In the genomic region with DNA sequence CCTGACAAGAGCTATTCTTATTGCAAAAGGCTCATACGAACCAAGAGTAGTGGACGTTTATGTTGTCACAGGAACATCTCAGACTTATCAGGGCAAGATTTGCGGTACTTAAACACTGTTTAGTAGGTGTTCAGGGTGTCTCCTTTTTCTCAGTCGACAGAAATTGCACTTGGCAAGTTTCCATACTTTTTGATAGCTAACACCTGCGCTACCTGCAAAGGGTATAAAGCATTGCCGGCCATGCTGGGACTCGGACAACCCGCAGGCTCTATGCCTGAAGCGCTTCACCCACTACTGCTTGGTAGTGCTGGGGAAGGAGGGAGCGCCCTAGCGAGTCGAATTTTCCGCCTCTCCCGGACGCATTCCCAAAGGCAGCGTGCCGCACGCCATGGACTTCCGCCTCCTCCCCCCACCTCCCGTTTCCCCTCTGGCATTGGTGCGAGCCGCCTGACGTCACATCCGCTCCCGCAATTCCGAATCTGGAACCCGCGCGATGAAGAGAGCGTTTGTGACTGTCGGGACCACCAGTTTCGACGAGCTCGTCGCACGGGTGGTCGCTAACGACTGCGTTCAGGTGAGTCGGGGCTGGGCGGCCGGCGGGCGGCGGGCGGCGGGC, we compare ENCODE assay signal across 8 mouse cellular contexts. TPM values are rescaled to one million over a fixed set of nuclear protein-coding genes. Genes with fewer than 3 reads are reported as not detected.
A peak's percentile ranks its signal among the peaks of the same experiment; 100 is the strongest.
DNase-seq lines count a peak whose midpoint lies in the region; ATAC-seq and TF ChIP-seq lines count a peak whose summit lies in the region.

Gene Alg13, plus strand, starts transcription at position 257 of the 616 bp plus-strand sequence.

- ATAC-seq in activated CD4-positive, CD25-positive, alpha-beta regulatory T cell, adult 4 months, result peak; percentile 77
- ATAC-seq in common myeloid progenitor, adult 5-6 weeks (replicated peaks; ENCODE audit: low read depth, poor library complexity, severe bottlenecking), result peak; percentile 86
- ATAC-seq in hindbrain, postnatal 0 days, result peak; percentile 95

- WGBS in hindbrain, postnatal 0 days, result 32% methylated on average over 35 of the region's 47 CpGs
- 11% methylated on average over 41 of the region's 47 CpGs for WGBS in macrophage (ENCODE audit: missing documents)

- H3K9me3 ChIP-seq in hindbrain, postnatal 0 days (ENCODE audit: low read length), result no peaks in the 10 kb centered on the region

- H3K36me3 ChIP-seq in hindbrain, postnatal 0 days (ENCODE audit: insufficient read depth, low read length), result no peaks in the 10 kb centered on the region
- H3K36me3 ChIP-seq in macrophage (ENCODE audit: inconsistent target), result no peaks in the 10 kb centered on the region

- TF ChIP-seq CTCF in gastrocnemius, adult 2 months (IDR thresholded peaks at IDR 0.05), result no peak
- TF ChIP-seq CTCF in hindbrain, postnatal 0 days (IDR thresholded peaks at IDR 0.05; ENCODE audit: low read depth), result no peak
- no peak for TF ChIP-seq CTCF in left cerebral cortex, adult 2 months (IDR thresholded peaks at IDR 0.05)

- no peaks in the 10 kb centered on the region for H3K4me1 ChIP-seq in hindbrain, postnatal 0 days (ENCODE audit: insufficient read depth, low read length)

- DNase-seq in gastrocnemius, adult 2 months, result peak; percentile 86
- DNase-seq in hindbrain, postnatal 0 days (ENCODE audit: low spot score), result peak; percentile 91
- peak; percentile 69 to 75 for DNase-seq in left cerebral cortex, adult 2 months (ENCODE audit: extremely low spot score in 1 of 2, low spot score in 2 of 2)
- peak; percentile 81 for DNase-seq in right cerebral cortex, adult 18-20 months
- peak; percentile 48 for DNase-seq in urinary bladder, adult 2 months (ENCODE audit: low spot score)

- H3K4me2 ChIP-seq in hindbrain, postnatal 0 days (ENCODE audit: low read depth, low read length), result peak within 1 kb of the TSS; percentile 69

- peak within 1 kb of the TSS; percentile 81 for H3K4me3 ChIP-seq in gastrocnemius, adult 2 months
- peak within 1 kb of the TSS; percentile 64 for H3K4me3 ChIP-seq in hindbrain, postnatal 0 days (ENCODE audit: low read length)
- H3K4me3 ChIP-seq in left cerebral cortex, adult 2 months, result peak within 1 kb of the TSS; percentile 56
- peak within 1 kb of the TSS; percentile 51 for H3K4me3 ChIP-seq in macrophage (ENCODE audit: inconsistent target)

- H3K79me2 ChIP-seq in macrophage (ENCODE audit: inconsistent target), result no peaks in the 10 kb centered on the region; the same call in 1 of the 2 replicates

- intact Hi-C loops in gastrocnemius, adult 2 months (cut with DNase I), result no loop called here
- intact Hi-C loops in left cerebral cortex, adult 2 months (cut with DNase I), result loop anchor here (5.0 kb wide), 1 partner anchor 330 kb away; no protein-coding TSS in a partner anchor

- peak within 1 kb of the TSS; percentile 81 for H3K27ac ChIP-seq in gastrocnemius, adult 2 months
- H3K27ac ChIP-seq in hindbrain, postnatal 0 days, result peak within 1 kb of the TSS; percentile 62; the same call in 1 of the 2 replicates
- H3K27ac ChIP-seq in left cerebral cortex, adult 2 months, result no peak within 1 kb of the TSS
- H3K27ac ChIP-seq in macrophage, result peak within 1 kb of the TSS; percentile 5; the same call in 1 of the 2 replicates

- peak within 1 kb of the TSS; percentile 55 for H3K9ac ChIP-seq in hindbrain, postnatal 0 days (replicated peaks; ENCODE audit: low read length)

- H3K27me3 ChIP-seq in hindbrain, postnatal 0 days (ENCODE audit: insufficient read depth, low read length), result no peaks in the 10 kb centered on the region

RNA-seq across cellular contexts. Expression of gene Alg13, which starts in this region (rescaled TPM):
- 1 to 10 TPM; 7.2 to 8.4 TPM for polyA plus RNA-seq in activated CD4-positive, CD25-positive, alpha-beta regulatory T cell, adult 4 months (2017; shearing (Covaris generic))
- total RNA-seq in common myeloid progenitor, adult 5-6 weeks (2017), result 7.0 and 15.5 TPM in 2 replicates
- total RNA-seq in gastrocnemius, adult 2 months (2021), result 1 to 10 TPM; 4.5 to 6.3 TPM
- total RNA-seq in hindbrain, postnatal 0 days (2014; rRNA removed), result 8.0 and 14.7 TPM in 2 replicates
- 17.1 and 18.2 TPM in 2 replicates for polyA plus RNA-seq in hindbrain, postnatal 0 days (2015; fragmentation: Nextera tagmentation; extraction: Ambion mirVana)
- 10 to 100 TPM; 10.9 to 13.8 TPM for total RNA-seq in left cerebral cortex, adult 2 months (2021)
- 10 to 100 TPM; 10.5 to 82.8 (median 58.8) TPM for total RNA-seq in macrophage (2018; cell fraction: chromatin; rRNA removed)
- total RNA-seq in macrophage (2018; cell fraction: cytosol; rRNA removed), result 1 to 10 TPM; 4.7 to 9.9 (median 6.9) TPM
- total RNA-seq in macrophage (2018; cell fraction: nucleus; rRNA removed), result 10 to 100 TPM; 12.0 to 64.0 (median 28.5) TPM
- polyA plus RNA-seq in macrophage (2018), result 6.9 to 12.0 TPM (median 10.5 TPM) in 3 replicates
- 7.2 and 8.1 TPM in 2 replicates for polyA plus RNA-seq in urinary bladder, adult 2 months (2012; rRNA removed)
